ENCODE assay signal across 7 mouse cellular contexts in the genomic region with DNA sequence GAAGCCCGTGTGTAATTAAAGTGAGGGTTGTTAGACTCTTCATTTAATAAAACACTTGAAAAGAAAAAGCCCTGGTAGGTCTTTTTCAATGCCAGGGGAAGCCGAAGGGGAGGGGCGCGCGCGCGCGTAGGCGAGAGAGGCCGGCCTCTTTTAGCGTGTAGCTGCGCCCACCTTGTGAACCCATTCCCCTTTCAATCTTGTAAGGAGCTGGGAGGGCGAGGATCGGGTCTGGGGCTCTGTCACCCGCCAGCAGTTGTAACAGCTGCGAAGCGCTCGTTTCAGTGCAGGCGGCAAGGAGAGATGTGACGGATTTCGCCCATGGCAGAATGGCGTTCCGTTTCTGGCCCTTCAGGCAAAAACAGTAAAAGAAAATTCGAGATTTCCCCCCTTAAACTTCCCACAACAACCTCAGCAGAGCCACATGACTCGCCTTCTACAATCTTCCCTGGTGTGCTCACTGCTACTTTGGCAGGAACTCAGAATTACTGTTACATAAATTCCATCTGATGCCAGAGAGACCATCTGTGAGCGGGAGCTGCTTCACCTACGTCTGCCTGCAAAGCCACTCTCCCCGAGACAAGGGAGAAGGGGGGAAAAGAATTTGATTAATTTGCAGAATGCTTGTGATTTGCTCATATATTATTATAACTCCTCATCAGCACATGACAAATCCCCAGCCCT.
A peak's percentile ranks its signal among the peaks of the same experiment; 100 is the strongest.
DNase-seq lines count a peak whose midpoint lies in the region; ATAC-seq and TF ChIP-seq lines count a peak whose summit lies in the region.

No protein-coding gene starts in this region.

- no peaks in the 10 kb centered on the region for H3K27me3 ChIP-seq in Patski
- H3K27me3 ChIP-seq in cerebellum, adult 2 months (ENCODE audit: control insufficient read depth, insufficient read depth, low read length) = no peaks in the 10 kb centered on the region
- H3K27me3 ChIP-seq in midbrain, embryonic 11.5 days (ENCODE audit: control insufficient read depth, insufficient read depth, low read length) = peaks cover 2% of the 10 kb centered on the region
- no peaks in the 10 kb centered on the region for H3K27me3 ChIP-seq in stomach, postnatal 0 days (ENCODE audit: control insufficient read depth, insufficient read depth, low read length)

- no peak; the same call in 1 of the 2 replicates for TF ChIP-seq POLR2A in cerebellum, adult 2 months (IDR thresholded peaks at IDR 0.05; ENCODE audit: borderline replicate concordance, insufficient read depth, low read length)

- POLR2A ChIA-PET in Patski (lab: Charles Lee) = interaction anchor here (0.6 kb wide), 1 partner anchor 645 kb away, joined by 5 read pairs; no protein-coding TSS in a partner anchor

- 3% methylated on average over 28 of the region's 28 CpGs for WGBS in cerebellum, adult 2 months
- 9% methylated on average over 28 of the region's 28 CpGs for WGBS in midbrain, embryonic 11.5 days
- 6% methylated on average over 28 of the region's 28 CpGs for WGBS in stomach, postnatal 0 days

- TF ChIP-seq EP300 in stomach, postnatal 0 days (optimal IDR thresholded peaks at IDR 0.05) = no peak

- peak overlapping the region; percentile 98 for H3K27ac ChIP-seq in cerebellum, adult 2 months (ENCODE audit: insufficient read depth, low read length)
- H3K27ac ChIP-seq in layer of hippocampus, adult 2 months = peak overlapping the region; percentile 93
- no peak overlapping the region for H3K27ac ChIP-seq in midbrain, embryonic 11.5 days (ENCODE audit: low read depth, low read length)
- no peak overlapping the region; the same call in 1 of the 2 replicates for H3K27ac ChIP-seq in stomach, postnatal 0 days (replicated peaks)

- peak overlapping the region; percentile 47 for H3K4me2 ChIP-seq in midbrain, embryonic 11.5 days
- peak overlapping the region; percentile 67 for H3K4me2 ChIP-seq in stomach, postnatal 0 days (replicated peaks; ENCODE audit: low read depth)

- H3K4me3 ChIP-seq in cerebellum, adult 2 months (replicated peaks; ENCODE audit: insufficient read depth, low read depth, low read length) = peak overlapping the region; percentile 54
- peak overlapping the region; percentile 47 for H3K4me3 ChIP-seq in layer of hippocampus, adult 2 months
- H3K4me3 ChIP-seq in midbrain, embryonic 11.5 days (ENCODE audit: low read depth, low read length) = peak overlapping the region; percentile 22; the same call in 1 of the 2 replicates
- H3K4me3 ChIP-seq in stomach, postnatal 0 days (ENCODE audit: low read depth, low read length) = peak overlapping the region; percentile 37

- H3K9me3 ChIP-seq in midbrain, embryonic 11.5 days (ENCODE audit: control insufficient read depth, low read length) = no peaks in the 10 kb centered on the region
- H3K9me3 ChIP-seq in stomach, postnatal 0 days (ENCODE audit: control insufficient read depth, low read length) = no peaks in the 10 kb centered on the region

- peaks cover 21% of the 10 kb centered on the region for H3K4me1 ChIP-seq in cerebellum, adult 2 months (ENCODE audit: control insufficient read depth, insufficient read depth, low read length)
- H3K4me1 ChIP-seq in midbrain, embryonic 11.5 days (ENCODE audit: control insufficient read depth, insufficient read depth, low read length) = peaks cover 28% of the 10 kb centered on the region
- no peaks in the 10 kb centered on the region for H3K4me1 ChIP-seq in stomach, postnatal 0 days (replicated peaks; ENCODE audit: control insufficient read depth, insufficient read depth)

- TF ChIP-seq CTCF in Patski (IDR thresholded peaks at IDR 0.05) = no peak
- TF ChIP-seq CTCF in cerebellum, adult 2 months (IDR thresholded peaks at IDR 0.05; ENCODE audit: borderline replicate concordance, insufficient read depth, low read depth, low read length) = no peak
- no peak for TF ChIP-seq CTCF in layer of hippocampus, adult 2 months (conservative IDR thresholded peaks at IDR 0.05)
- no peak for TF ChIP-seq CTCF in stomach, postnatal 0 days (IDR thresholded peaks at IDR 0.05; ENCODE audit: low read depth)

- DNase-seq in Patski (ENCODE audit: low read depth, low spot score) = no peak
- DNase-seq in cerebellum, adult 2 months = peak; percentile 84 to 97
- peak; percentile 86 to 93 for DNase-seq in layer of hippocampus, adult 2 months (ENCODE audit: low spot score in 2 of 2)
- DNase-seq in midbrain, embryonic 11.5 days (ENCODE audit: low spot score, missing footprints) = peak; percentile 95
- no peak for DNase-seq in stomach, postnatal 0 days (ENCODE audit: low spot score)

- ATAC-seq in Patski = peak; percentile 74
- ATAC-seq in frontal cortex, adult (ENCODE audit: low TSS enrichment) = peak; percentile 84
- ATAC-seq in midbrain, embryonic 11.5 days (ENCODE audit: low FRiP score) = peak; percentile 43; the same call in 1 of the 2 replicates
- ATAC-seq in stomach, postnatal 0 days (ENCODE audit: low FRiP score, low TSS enrichment) = no peak
- no peak for ATAC-seq in megakaryocyte-erythroid progenitor cell, adult 5-6 weeks (replicated peaks; ENCODE audit: low FRiP score, low TSS enrichment, poor library complexity, severe bottlenecking)

- in situ Hi-C loops in Patski (cut with MboI; ENCODE audit: low pct_unique_long_range_greater_than_20kb) = no loop called here

- H3K36me3 ChIP-seq in midbrain, embryonic 11.5 days (ENCODE audit: control insufficient read depth, insufficient read depth, low read length) = no peaks in the 10 kb centered on the region
- H3K36me3 ChIP-seq in stomach, postnatal 0 days (ENCODE audit: control insufficient read depth, insufficient read depth, low read length) = no peaks in the 10 kb centered on the region

- H3K9ac ChIP-seq in midbrain, embryonic 11.5 days (ENCODE audit: low read length) = peak overlapping the region; percentile 52
- H3K9ac ChIP-seq in stomach, postnatal 0 days (ENCODE audit: low read length) = peak overlapping the region; percentile 50

- CTCF ChIA-PET in Patski (lab: Charles Lee) = interaction anchor here (0.8 kb wide), 1 partner anchor 9 kb away, joined by 3 read pairs; no protein-coding TSS in a partner anchor

Comparison
In these comparisons a context has a peak if more than half of its experiments do, and no peak if none do; other contexts are left out.
1. ATAC-seq: peak in Patski (single experiment), frontal cortex, adult (single experiment) and midbrain, embryonic 11.5 days (single experiment); none in stomach, postnatal 0 days (single experiment) and megakaryocyte-erythroid progenitor cell, adult 5-6 weeks (single experiment).
2. DNase-seq: peak in cerebellum, adult 2 months (2 of 2), layer of hippocampus, adult 2 months (2 of 2) and midbrain, embryonic 11.5 days (single experiment); none in Patski (single experiment) and stomach, postnatal 0 days (single experiment).
3. H3K27ac ChIP-seq: peak in cerebellum, adult 2 months (single experiment) and layer of hippocampus, adult 2 months (single experiment); none in midbrain, embryonic 11.5 days (single experiment) and stomach, postnatal 0 days (single experiment).
4. Peak in every context shown above with its lines, with median percentiles within 50 percentile points of each other: H3K4me3 ChIP-seq.